Mouse (Mus musculus) myocyte (in vitro differentiated cells): ENCODE measurements around the gene Zfp668.

ENCODE experiments used
- CEBPB ChIP-seq: IDR thresholded peaks from 2 replicates; pipeline ENCODE4 v1.6.1; 2011; ENCODE audit warnings: mild to moderate bottlenecking, moderate library complexity; ENCODE audit not compliant: poor library complexity, insufficient read depth, severe bottlenecking
- E2F4 ChIP-seq: IDR thresholded peaks from one replicate; pipeline ENCODE4 v1.6.1; 2011; ENCODE audit warnings: mild to moderate bottlenecking, control low read depth, moderate library complexity; ENCODE audit not compliant: insufficient read depth
- MAX ChIP-seq: IDR thresholded peaks from one replicate; pipeline ENCODE4 v1.6.1; 2011; ENCODE audit warnings: low read depth, mild to moderate bottlenecking, control low read depth
- MYOD1 ChIP-seq, 3 experiments: IDR thresholded peaks; one replicate each; pipeline ENCODE4 v1.6.1; 2011; ENCODE audit warnings: control low read depth in 2 of 3, low read depth in 2 of 3, mild to moderate bottlenecking in 2 of 3, moderate library complexity in 1 of 3; ENCODE audit not compliant: insufficient read length in 2 of 3, control insufficient read depth in 1 of 3
- MYOG ChIP-seq, 3 experiments: IDR thresholded peaks; one replicate each; pipeline ENCODE4 v1.6.1; 2011; ENCODE audit warnings: control low read depth in 2 of 3, low read depth in 2 of 3, mild to moderate bottlenecking in 2 of 3; ENCODE audit not compliant: insufficient read length in 2 of 3, control insufficient read depth in 1 of 3, insufficient read depth in 1 of 3
- POLR2A ChIP-seq: IDR thresholded peaks from one replicate; pipeline ENCODE4 v1.6.1; 2011; ENCODE audit warnings: low read depth, mild to moderate bottlenecking, control low read depth, moderate library complexity; ENCODE audit not compliant: insufficient read length
- POLR2AphosphoS2 ChIP-seq: IDR thresholded peaks from one replicate; pipeline ENCODE4 v1.6.1; 2011; ENCODE audit warnings: low read depth, control low read depth; ENCODE audit not compliant: insufficient read length
- SRF ChIP-seq: IDR thresholded peaks from one replicate; pipeline ENCODE4 v1.6.1; 2011; ENCODE audit warnings: low read depth; ENCODE audit not compliant: control insufficient read depth, insufficient read length
- TCF12 ChIP-seq: IDR thresholded peaks from one replicate; pipeline ENCODE4 v1.6.1; 2011; ENCODE audit warnings: mild to moderate bottlenecking, control low read depth; ENCODE audit not compliant: poor library complexity, insufficient read depth, severe bottlenecking
- TCF3 ChIP-seq: IDR thresholded peaks from one replicate; pipeline ENCODE4 v1.6.1; 2011; ENCODE audit warnings: low read depth, control low read depth; ENCODE audit not compliant: insufficient read length
- USF1 ChIP-seq: IDR thresholded peaks from one replicate; pipeline ENCODE4 v1.6.1; 2011; ENCODE audit warnings: low read depth, mild to moderate bottlenecking, control low read depth, moderate library complexity

DNA sequence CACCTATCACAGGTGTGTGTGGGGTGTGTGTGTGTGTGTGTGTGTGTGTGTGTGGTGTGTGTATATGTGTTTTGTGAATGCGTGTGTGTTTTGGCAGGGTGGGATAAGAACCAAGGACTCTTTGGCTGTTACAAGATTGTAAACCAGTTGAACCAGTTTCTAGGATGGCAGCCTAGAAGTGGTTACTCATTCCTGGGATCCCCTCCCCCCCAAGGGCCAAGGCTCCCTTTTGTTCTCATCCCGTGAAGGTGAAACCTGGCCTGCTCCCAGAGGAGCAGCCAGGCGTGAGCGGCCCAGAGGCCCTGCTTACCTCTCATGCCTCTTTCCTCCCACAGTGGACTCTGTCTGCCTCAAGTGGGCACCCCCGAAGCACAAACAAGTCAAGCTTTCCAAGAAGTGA is 48.6 kb upstream of the Zfp668 start:
- TF ChIP-seq USF1 = no peak
- TF ChIP-seq POLR2A = no peak
- no peak for TF ChIP-seq MYOD1 (IDR thresholded peaks at IDR 0.05; ENCODE audit: control insufficient read depth in 1 of 3, insufficient read length in 2 of 3, low read depth in 2 of 3)
- TF ChIP-seq TCF12 = no peak
- no peak for TF ChIP-seq MYOG (IDR thresholded peaks at IDR 0.05; ENCODE audit: control insufficient read depth in 1 of 3, insufficient read depth in 1 of 3, insufficient read length in 2 of 3, low read depth in 2 of 3)
- no peak for TF ChIP-seq CEBPB
- TF ChIP-seq E2F4 = no peak
- no peak for TF ChIP-seq MAX
- TF ChIP-seq SRF = no peak
- no peak for TF ChIP-seq TCF3
- TF ChIP-seq POLR2AphosphoS2 = no peak
